Mouse (Mus musculus) layer of hippocampus, postnatal 36 days (tissue): ENCODE measurements at regions not wholly inside any gene's neighbourhood (a gene's known extent, or its start where the extent isn't known, plus 50 kb on each side); places are given as distances from the start of the nearest gene placed in this dataset.

Source experiments
- DNase-seq, 2 experiments: peaks; one replicate each; pipeline ENCODE4 v3.0.0; 2022

DNA sequence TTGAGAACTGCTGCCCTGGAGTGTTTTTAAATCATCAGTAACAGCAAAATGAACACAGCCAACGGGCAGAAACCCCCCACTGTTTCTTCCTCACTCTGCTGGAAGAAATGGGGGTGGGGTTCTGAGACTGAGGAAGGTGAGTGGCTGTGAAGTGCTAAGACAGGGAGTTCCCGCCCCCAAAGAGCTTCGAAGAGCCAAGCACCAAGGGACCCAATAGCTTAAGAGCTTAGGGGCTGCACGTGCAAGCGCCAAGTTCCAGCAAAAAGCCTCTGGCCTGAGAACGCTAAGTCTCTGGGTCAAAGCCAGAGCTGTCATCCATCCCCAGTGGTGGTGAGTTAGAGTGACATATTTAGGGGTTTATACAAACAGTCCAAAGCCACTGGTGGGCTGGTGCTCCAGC is 55.1 kb upstream of the Pcbd1 start:
- DNase-seq: no peak

DNA sequence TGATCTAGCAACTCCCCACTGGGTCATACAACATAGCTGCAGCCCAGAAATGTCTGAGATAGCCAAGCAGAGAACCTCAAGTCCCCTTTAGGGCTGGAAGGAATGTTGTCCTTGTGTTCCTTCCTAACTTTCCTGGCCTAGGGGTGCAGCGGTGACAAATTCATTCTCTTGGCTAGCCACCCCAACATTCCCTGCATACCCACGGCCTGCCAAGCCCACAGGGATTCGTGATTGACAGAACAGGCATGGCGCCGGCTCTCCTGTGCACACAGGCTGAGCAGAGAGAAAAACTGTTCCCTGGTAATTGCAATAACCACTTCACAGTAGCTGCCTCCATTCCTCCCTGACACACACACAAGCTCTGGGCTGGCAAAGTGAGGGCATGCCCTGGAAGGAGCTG is 60.5 kb upstream of the Pcbd1 start:
- DNase-seq: no peak

DNA sequence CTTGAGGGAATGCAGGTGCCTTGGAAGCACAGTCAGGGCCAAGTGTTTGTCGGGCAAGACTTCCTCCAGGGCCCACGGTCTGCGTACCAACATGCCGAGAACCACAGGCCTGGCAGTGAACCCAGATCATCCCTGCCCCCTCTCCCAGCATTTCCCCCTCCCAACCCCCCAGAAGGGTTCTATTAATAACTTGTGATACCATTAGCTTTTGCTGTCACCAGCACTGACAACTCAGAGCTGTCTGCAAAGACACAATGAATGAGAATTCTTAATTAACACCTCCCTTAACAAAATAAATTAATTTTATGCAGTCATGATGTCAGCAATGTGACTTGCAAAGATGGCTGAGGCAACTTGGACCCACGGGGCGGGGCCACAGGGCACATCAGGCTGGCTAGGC is 61.9 kb upstream of the Pcbd1 start:
- DNase-seq: no peak

DNA sequence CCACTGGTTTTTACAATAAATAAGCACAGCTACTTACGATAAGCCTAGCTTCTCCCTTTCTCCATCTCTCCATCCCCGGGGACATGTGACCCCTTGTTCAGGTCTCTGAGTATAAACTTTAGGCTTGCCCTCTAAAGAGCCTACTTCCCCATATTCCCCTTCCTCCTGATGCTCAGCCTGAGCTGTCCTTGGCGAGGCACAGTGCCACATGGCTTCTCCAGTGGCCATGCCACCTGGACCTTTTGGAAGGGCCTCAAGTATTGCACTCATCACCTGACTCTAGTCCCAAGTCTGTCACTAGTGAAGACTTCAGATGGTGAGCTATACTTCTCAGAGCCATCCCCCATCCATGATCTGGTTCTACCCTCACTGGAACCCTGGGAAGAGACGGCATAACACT is 64.1 kb upstream of the Pcbd1 start:
- no peak for DNase-seq

GRCm38 (mm10) chr10:61024166-61024565 is 65.0 kb upstream of the Pcbd1 start:
- DNase-seq: no peak

DNA sequence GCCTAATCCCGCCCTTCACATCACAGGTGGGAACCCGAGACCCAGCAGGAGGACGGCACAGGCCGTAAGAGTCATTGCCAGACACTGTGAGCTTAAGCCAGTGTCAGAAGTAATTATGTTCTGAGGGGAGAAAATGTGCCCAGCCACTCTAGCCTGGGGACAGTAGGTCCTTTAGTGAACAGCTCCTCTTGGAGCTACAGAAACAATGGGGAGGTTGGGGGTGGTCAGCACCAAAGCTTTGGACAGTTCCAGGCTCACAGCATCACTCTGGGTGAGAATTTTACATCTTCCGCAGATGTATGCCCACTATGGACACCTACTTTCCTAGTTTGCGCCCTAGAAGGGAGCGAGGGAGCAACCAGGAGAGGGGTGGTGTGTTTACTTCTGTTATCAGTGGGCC is 65.7 kb upstream of the Pcbd1 start:
- no peak for DNase-seq

DNA sequence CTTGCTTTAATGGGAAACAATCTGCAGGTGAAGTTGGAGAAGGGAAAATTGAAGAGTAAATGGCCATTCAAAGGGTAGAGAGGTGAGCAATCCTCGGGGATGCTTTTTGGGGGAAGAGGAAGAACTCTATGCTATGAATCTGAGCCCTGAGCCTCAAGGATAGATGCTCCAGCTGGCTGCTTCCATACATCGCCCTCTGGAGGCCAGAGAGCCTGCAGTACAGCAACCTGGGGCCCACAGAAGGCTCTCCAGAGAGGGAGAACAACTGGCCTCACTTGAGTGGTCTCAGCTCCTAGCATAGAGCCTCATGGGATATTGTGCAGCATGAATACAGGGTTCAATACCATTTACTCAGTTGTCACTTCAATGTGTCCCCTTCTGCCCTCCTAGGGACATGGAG is 69.6 kb upstream of the Pcbd1 start:
- no peak for DNase-seq

- DNase-seq: no peak
Measured at GRCm38 (mm10) chr10:61012199-61012695, 76.9 kb upstream of the Pcbd1 start.

GRCm38 (mm10) chr10:61010697-61011096 is 78.4 kb upstream of the Pcbd1 start:
- DNase-seq: no peak

DNA sequence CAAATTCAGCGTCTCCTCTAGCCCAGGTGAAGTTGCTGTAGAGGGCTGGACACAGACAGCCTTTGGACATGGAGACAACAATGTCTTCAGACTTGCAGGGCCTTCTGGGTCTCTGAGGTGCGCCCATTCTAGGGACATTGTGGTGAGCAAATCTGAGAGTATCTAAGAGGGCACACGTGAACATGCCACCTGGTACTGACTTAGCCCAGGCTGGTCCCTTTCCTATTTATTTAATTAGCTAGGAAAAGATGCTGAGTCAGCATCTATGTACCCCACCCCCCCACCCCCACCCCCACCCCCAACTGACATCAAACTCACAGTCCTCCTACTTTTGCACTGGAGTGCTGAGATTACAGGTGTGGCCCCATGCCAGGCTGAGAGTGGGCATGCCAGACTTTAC is 81.7 kb upstream of the Pcbd1 start:
- no peak for DNase-seq

DNA sequence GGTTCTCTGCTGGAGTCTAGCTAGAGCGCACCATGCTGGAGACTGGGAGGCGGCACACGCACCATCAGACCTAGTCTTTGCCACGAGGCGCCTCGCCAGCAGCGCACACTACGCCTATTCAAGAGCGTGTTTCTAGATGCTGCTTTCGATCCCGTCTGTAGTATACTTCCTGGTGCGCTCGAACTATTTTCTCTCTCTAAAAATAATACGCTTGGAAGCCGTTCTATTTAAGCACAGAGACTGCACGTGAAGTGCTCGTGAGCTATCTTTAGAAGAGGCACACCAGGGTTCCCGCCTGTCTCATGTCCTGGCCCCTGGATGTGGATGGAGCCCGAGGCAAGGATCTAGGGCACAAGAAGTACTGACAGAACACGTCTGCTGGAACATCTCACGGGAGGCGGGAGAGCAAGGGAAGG is 87.4 kb upstream of the Pcbd1 start:
- no peak for DNase-seq

GRCm38 (mm10) chr10:60997393-60997792 is 91.7 kb upstream of the Pcbd1 start:
- no peak for DNase-seq

DNA sequence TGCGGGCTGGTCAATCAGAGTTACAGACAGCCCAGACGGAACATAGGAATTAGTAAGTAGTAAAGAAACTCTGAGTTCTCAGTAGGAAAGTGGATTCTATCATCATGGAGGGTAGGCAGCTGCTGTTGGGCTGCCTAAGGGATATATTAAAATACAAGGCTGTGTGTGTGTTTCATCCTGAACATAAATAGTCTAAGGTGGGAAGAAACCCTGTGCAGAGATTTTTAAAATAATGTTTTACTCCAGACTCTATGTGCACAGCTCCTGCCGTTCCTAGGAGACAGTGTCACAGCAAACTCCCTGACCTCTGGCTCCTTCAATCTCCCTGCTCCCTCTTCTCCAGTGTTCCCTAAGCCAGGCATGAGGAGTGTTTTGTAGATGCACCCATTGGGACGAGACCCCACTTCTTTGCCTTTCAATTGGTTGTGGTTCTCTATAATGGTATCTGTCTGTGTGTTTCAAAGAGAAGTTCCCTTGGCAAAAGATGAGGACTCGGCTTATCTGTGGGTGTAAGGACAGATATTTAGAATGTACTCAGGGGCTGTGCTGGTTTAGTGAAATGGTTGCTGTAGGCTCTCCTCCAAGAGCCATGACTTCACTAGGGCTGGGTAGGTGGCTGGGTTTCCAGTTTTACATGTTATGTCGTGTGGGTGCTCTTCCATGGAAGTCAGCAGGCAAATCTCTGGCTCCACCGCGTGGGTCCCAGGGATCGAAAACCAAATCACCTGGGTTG is 93.1 kb upstream of the Pcbd1 start:
- no peak for DNase-seq

- DNase-seq: no peak
Measured at GRCm38 (mm10) chr10:60985109-60985576, 104.0 kb upstream of the Pcbd1 start.

GRCm38 (mm10) chr10:60981770-60982169 is 107.4 kb upstream of the Pcbd1 start:
- no peak for DNase-seq

- DNase-seq: no peak
Measured at GRCm38 (mm10) chr10:60973615-60974014, 115.5 kb upstream of the Pcbd1 start.

DNA sequence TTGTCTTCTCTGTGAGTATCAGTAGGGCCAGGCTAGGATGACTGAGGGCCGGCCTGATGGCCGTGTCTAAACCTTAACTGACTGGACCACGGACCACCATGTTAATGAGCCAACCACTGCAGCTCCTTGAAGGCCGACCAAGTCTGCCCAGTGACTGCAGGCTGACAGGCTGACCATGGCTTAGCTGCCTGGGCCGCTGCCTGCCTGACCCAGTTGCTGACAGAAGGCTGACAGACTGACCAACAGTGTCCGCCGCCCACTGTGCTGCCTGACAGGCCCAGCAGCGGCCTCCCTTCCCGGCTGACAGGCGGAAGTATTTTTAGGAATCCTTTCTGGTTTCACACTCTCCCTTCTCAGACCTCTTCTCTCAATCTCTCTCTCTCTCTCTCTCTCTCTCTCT is 124.3 kb upstream of the Pcbd1 start:
- DNase-seq: no peak

- DNase-seq: peak in 1 of 2 experiments; percentile 9
Measured at GRCm38 (mm10) chr10:60957820-60958233, 126.4 kb upstream of the Unc5b start.

- no peak for DNase-seq
Measured at GRCm38 (mm10) chr10:60955467-60955866, 124.1 kb upstream of the Unc5b start.

DNA sequence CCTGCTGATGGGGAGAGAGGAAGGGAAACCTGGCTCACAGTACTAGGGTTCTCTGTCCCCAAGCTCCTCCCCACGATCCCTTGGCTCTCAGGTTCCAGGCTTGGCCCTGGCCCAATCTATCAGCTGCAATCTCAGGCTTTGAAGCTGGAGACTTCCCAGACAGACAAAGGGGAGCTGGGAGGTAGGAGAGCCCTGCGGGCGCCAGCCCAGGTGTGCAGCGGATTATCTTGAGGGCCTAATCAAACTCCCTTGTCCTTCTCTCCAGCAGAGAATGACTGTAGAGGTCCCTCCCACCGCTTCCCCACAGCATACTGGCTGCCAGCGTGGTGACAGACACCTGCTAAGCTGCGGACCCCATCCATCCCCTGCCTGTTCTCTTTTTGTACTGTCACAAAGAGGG is 121.1 kb upstream of the Unc5b start:
- no peak for DNase-seq

- DNase-seq: no peak
Measured at GRCm38 (mm10) chr10:60948983-60949677, 117.7 kb upstream of the Unc5b start.

DNA sequence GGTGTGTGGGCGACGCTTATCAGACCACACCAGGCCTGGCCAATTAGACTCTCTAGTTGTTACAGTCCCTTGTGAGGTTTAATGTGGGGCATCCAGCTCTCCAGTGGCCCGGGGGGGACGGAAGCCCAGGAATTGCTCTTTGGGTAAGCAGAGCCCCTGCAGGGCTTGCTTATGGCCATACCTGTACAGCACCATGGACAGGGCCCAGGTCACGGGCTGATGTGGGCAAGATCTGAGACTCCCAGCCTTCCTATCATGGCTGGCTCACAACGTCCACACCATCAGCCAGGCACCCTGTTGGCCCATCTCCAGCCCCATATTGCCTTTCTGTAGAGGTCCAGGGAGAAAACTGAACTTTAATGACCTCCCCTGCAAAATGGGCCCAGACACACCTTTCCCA is 111.7 kb upstream of the Unc5b start:
- DNase-seq: no peak

DNA sequence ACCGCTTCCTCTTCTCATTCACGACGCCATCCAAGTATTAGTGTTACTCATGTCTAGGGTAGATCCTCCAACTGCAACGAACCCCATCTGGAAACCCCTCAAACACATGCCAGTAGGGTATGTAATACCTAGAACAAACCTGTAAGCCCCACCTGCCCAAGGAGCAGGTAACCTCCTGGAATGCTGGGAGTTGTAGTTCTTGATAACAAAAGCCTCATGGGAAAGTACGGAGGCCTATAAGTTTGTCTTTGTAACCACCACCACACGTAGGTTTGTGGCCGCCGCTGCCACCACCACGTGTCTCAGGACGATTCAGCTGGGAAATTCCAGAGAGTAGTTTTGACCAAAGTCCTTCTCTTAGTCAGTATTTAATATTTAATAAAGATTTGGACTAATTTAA is 107.4 kb upstream of the Unc5b start:
- no peak for DNase-seq

GRCm38 (mm10) chr10:60937517-60937866 is 106.1 kb upstream of the Unc5b start:
- no peak for DNase-seq
